Mouse (Mus musculus): ENCODE measurements around the gene 4930469K13Rik.

GRCm38 (mm10) chr11:34086164-34086751 lies 12.1 kb downstream of the 4930469K13Rik start:
- TF ChIP-seq EP300 (optimal IDR thresholded peaks at IDR 0.05) (no peak), CTCF (IDR thresholded peaks at IDR 0.05; ENCODE audit: low read depth) (no peak)

All from stomach, postnatal 0 days (tissue).